Mouse (Mus musculus) small intestine, adult 2 months (tissue): Measurements from ENCODE around the gene Dennd1b. TPM values are rescaled to one million over a fixed set of nuclear protein-coding genes. Genes with fewer than 3 reads are reported as not detected.

Experiments
- H3K27ac ChIP-seq: fragments of 200-500 bp; 2 replicates; pipeline ENCODE4 v1.5.1; 2012; ENCODE audit warnings: low read depth, low read length, control low read depth, inconsistent platforms; ENCODE audit not compliant: insufficient read depth
- H3K27me3 ChIP-seq: fragments of 200-500 bp; 2 replicates; pipeline ENCODE4 v1.6.1; 2012; ENCODE audit warnings: mild to moderate bottlenecking, moderate library complexity, low read length, inconsistent platforms; ENCODE audit not compliant: control insufficient read depth, insufficient read depth
- H3K36me3 ChIP-seq: fragments of 200-500 bp; 2 replicates; pipeline ENCODE4 v1.6.1; 2012; ENCODE audit warnings: mild to moderate bottlenecking, low read length, control low read depth, inconsistent platforms; ENCODE audit not compliant: control insufficient read depth, insufficient read depth
- H3K4me1 ChIP-seq: fragments of 200-500 bp; 2 replicates; pipeline ENCODE4 v1.6.1; 2012; ENCODE audit warnings: low read length, inconsistent platforms, mixed read lengths; ENCODE audit not compliant: control insufficient read depth, insufficient read depth, insufficient read length
- H3K4me3 ChIP-seq: fragments of 200-500 bp; 2 replicates; pipeline ENCODE4 v1.5.1; 2012; ENCODE audit warnings: low read depth, mild to moderate bottlenecking, control low read depth, inconsistent platforms, low read length, moderate library complexity
- CTCF ChIP-seq: fragments of 200-500 bp; IDR thresholded peaks from 2 replicates; pipeline ENCODE4 v1.5.1; 2012; ENCODE audit warnings: low read depth, mild to moderate bottlenecking, control low read depth, inconsistent platforms, low read length, moderate library complexity, mixed read lengths; ENCODE audit not compliant: insufficient replicate concordance, insufficient read length; ENCODE audit errors: extremely low read depth
- POLR2A ChIP-seq: fragments of 200-500 bp; IDR thresholded peaks from 2 replicates; pipeline ENCODE4 v1.6.1; 2012; ENCODE audit warnings: low read depth, mild to moderate bottlenecking, control low read depth, inconsistent platforms, low read length, moderate library complexity
- WGBS: fragments of 180-500 bp; shearing (Covaris S2); methylation state at CpG from one replicate; pipeline ENCODE4 v1.1.7; 2018; 5-methylcytosine and 5-hydroxymethylcytosine counted together
- polyA plus RNA-seq: library from polyadenylated mRNA; depleted of rRNA; stranded (reverse); fragments of >200 nt; gene quantifications from 2 replicates; pipeline ENCODE4 v1.2.3, GENCODE M21; 2012

Dennd1b gene
- polyA plus RNA-seq, 1 experiment: 13.6 TPM

GRCm38 (mm10) chr1:138952173-138952572 is 11.1 kb upstream of the Dennd1b start:
- Histone ChIP-seq H3K4me1 (peaks cover 1% of the 10 kb centered on the region; the same call in 1 of the 2 replicates), H3K4me3 (no peak overlapping the region), H3K36me3 (no peaks in the 10 kb centered on the region), H3K27ac (no peak overlapping the region), H3K27me3 (no peaks in the 10 kb centered on the region)
- TF ChIP-seq POLR2A: no peak
- TF ChIP-seq CTCF: no peak

DNA sequence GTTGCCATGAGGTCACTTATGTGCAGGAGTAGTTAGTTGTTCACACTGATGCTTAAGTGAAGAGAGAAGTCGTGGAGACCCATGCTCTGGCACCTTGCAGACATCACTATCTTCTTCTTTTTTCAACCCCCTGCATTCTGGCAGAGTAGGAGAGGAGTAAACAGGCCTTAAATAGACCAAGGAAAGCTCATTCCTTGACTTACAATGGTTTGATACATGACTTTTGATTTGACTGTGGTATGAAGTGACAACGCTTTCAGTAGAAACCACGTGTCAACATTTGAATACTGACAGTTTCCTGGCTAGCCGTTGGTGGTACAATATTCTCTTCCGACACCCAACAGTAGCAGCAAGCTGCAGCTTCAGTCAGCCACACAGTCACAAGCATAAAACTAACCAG is 8.3 kb upstream of the Dennd1b start:
- H3K27ac ChIP-seq: no peak overlapping the region
- 79% methylated on average over 5 of the region's 5 CpGs for WGBS

DNA sequence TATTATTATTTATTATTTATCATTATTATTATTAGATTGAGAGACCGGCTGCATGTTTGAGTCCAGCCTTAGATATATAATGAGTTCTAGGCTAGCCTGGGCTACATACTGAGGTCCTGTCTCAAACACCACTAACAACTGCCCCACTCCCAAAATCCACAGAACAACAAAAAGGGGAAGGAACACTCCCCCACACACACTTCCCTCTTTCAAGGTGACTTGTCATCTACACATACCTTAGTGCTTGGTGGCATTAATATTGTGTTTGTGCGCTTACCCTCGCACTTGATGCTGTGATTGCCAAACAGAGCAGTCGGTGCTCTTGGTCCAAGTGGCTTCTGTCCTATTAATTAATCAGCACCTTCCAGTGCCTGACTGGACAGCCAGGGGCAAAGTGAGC is 7.8 kb upstream of the Dennd1b start:
- TF ChIP-seq POLR2A (no peak), CTCF (no peak)
- 85% methylated on average over 4 of the region's 4 CpGs for WGBS

More for the DNA sequence above, 8.3 kb upstream of the Dennd1b start:
- H3K36me3 ChIP-seq: no peaks in the 10 kb centered on the region
- no peak for TF ChIP-seq CTCF
- H3K4me1 ChIP-seq: peaks cover 2% of the 10 kb centered on the region; the same call in 1 of the 2 replicates
- H3K27me3 ChIP-seq: no peaks in the 10 kb centered on the region
- no peak overlapping the region for H3K4me3 ChIP-seq

DNA sequence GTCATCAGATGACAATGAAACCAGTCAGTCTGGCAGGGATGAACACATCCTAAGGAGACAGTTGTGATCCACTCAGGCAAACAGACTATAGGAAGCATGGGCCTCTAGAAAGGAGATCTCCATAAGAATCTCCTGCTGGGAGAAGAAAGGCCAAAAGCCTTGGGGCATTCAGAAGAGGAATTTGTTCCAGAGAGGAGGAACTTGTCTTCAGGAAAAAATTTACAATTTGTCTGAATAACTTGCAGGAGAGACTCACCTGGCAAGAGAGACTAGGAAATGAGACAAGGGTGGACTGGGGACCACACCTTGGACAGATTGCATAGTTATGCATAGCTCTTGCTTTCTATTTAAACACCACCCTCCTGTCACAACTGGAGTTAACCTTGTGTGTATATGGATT is 6.7 kb upstream of the Dennd1b start:
- Histone ChIP-seq H3K27me3 (no peaks in the 10 kb centered on the region), H3K4me1 (peaks cover 2% of the 10 kb centered on the region; the same call in 1 of the 2 replicates), H3K4me3 (no peak overlapping the region), H3K27ac (no peak overlapping the region), H3K36me3 (no peaks in the 10 kb centered on the region)
- TF ChIP-seq CTCF: no peak
- no peak for TF ChIP-seq POLR2A

More for the DNA sequence above, 7.8 kb upstream of the Dennd1b start:
- H3K36me3 ChIP-seq: no peaks in the 10 kb centered on the region
- no peak overlapping the region for H3K27ac ChIP-seq
- no peaks in the 10 kb centered on the region for H3K27me3 ChIP-seq
- peaks cover 2% of the 10 kb centered on the region; the same call in 1 of the 2 replicates for H3K4me1 ChIP-seq
- no peak overlapping the region for H3K4me3 ChIP-seq

DNA sequence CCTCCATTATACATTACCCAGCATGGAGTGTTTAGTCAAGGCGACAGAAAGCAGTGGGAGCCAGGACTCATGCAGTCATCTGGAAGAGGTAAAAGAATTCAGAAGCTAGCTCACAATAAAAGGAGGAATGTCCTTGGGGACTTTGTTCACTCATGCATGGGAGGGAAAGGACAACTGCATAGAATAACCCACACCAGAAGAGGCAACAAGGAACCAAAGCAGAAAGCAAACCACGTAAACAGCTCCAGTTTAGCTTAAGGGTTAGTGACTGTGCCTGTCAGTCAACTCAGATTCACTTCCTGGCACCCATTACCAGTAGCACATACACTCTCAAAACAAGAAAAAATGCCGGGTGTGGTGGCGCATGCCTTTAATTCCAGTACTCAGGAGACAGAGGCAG is 6.1 kb upstream of the Dennd1b start:
- no peak for TF ChIP-seq POLR2A
- TF ChIP-seq CTCF: no peak
- Histone ChIP-seq H3K4me3 (no peak overlapping the region), H3K27ac (no peak overlapping the region), H3K27me3 (no peaks in the 10 kb centered on the region), H3K4me1 (peaks cover 2% of the 10 kb centered on the region; the same call in 1 of the 2 replicates), H3K36me3 (no peaks in the 10 kb centered on the region)
- 81% methylated on average over 4 of the region's 4 CpGs for WGBS

- peaks cover 2% of the 10 kb centered on the region; the same call in 1 of the 2 replicates for H3K4me1 ChIP-seq
- no peaks in the 10 kb centered on the region for H3K27me3 ChIP-seq
- H3K36me3 ChIP-seq: no peaks in the 10 kb centered on the region
- WGBS: 74% methylated on average over 3 of the region's 3 CpGs
- no peak overlapping the region for H3K27ac ChIP-seq
- no peak overlapping the region for H3K4me3 ChIP-seq
- TF ChIP-seq CTCF (no peak), POLR2A (no peak)
These were observed 4.4 kb upstream of the Dennd1b start for GRCm38 (mm10) chr1:138958863-138959262.

GRCm38 (mm10) chr1:138959903-138960483 is 3.2 kb upstream of the Dennd1b start:
- Histone ChIP-seq H3K36me3 (no peaks in the 10 kb centered on the region), H3K27me3 (no peaks in the 10 kb centered on the region), H3K4me1 (peaks cover 2% of the 10 kb centered on the region; the same call in 1 of the 2 replicates), H3K4me3 (no peak overlapping the region), H3K27ac (peak overlapping the region; percentile 16; the same call in 1 of the 2 replicates)
- TF ChIP-seq CTCF (no peak), POLR2A (no peak)
- 57% methylated on average over 4 of the region's 4 CpGs for WGBS
